Mouse (Mus musculus) lung, postnatal 0 days (tissue): Measurements from ENCODE around the gene Ogdhl. TPM values are rescaled to one million over a fixed set of nuclear protein-coding genes. Genes with fewer than 3 reads are reported as not detected.
"Not testable (repeated sequence)": the region's sequence is repeated elsewhere in the genome, so short reads cannot be mapped to it uniquely, and the experiment has no call there.

Experiments
- ATAC-seq: fragments of 200-750 bp; cut with Nextera tagmentation; 2 replicates; pipeline ENCODE4 v1.8.0; 2017; ENCODE audit warnings: moderate library complexity
- DNase-seq: peaks from one replicate; pipeline ENCODE4 v3.0.0-alpha.2; 2016; ENCODE audit warnings: low spot score
- H3K27ac ChIP-seq: fragments of 300-500 bp; sonication (generic); 2 replicates; pipeline ENCODE4 v1.5.1; 2014; ENCODE audit warnings: antibody characterized with exemption, mild to moderate bottlenecking, low read length, mixed read lengths
- H3K27me3 ChIP-seq: fragments of 300-500 bp; sonication (generic); replicated peaks from 2 replicates; pipeline ENCODE4 v1.6.1; 2014; ENCODE audit warnings: low read length, mixed read lengths; ENCODE audit not compliant: insufficient read depth
- H3K36me3 ChIP-seq: fragments of 300-500 bp; sonication (generic); 2 replicates; pipeline ENCODE4 v1.6.1; 2014; ENCODE audit warnings: low read length, mixed read lengths; ENCODE audit not compliant: insufficient read depth
- H3K4me1 ChIP-seq: fragments of 300-500 bp; sonication (generic); 2 replicates; pipeline ENCODE4 v1.6.1; 2014; ENCODE audit warnings: antibody characterized with exemption, low read depth, low read length, mixed read lengths; ENCODE audit not compliant: insufficient read depth
- H3K4me2 ChIP-seq: fragments of 300-500 bp; sonication (generic); replicated peaks from 2 replicates; pipeline ENCODE4 v1.6.1; 2014; ENCODE audit warnings: low read depth, mild to moderate bottlenecking, low read length, moderate library complexity, mixed read lengths
- H3K4me3 ChIP-seq: fragments of 300-500 bp; sonication (generic); 2 replicates; pipeline ENCODE4 v1.5.1; 2014; ENCODE audit warnings: low read depth, low read length
- H3K9ac ChIP-seq: fragments of 300-500 bp; sonication (generic); replicated peaks from 2 replicates; pipeline ENCODE4 v1.6.1; 2014; ENCODE audit warnings: low read depth, mild to moderate bottlenecking
- H3K9me3 ChIP-seq: fragments of 300-500 bp; sonication (generic); 2 replicates; pipeline ENCODE4 v1.6.1; 2016; ENCODE audit warnings: low read length, mixed read lengths
- CTCF ChIP-seq: IDR thresholded peaks from 2 replicates; pipeline ENCODE4 v1.5.1; 2016; ENCODE audit warnings: antibody characterized with exemption, mild to moderate bottlenecking
- EP300 ChIP-seq: IDR thresholded peaks from 2 replicates; pipeline ENCODE4 v1.6.1; 2016; ENCODE audit warnings: antibody characterized with exemption, mild to moderate bottlenecking, control low read depth
- WGBS: fragments of 180-500 bp; shearing (Covaris S2); extraction: QIAGEN DNeasy Blood & Tissue Kit; methylation state at CpG from one replicate; pipeline ENCODE4 v1.1.7; 2014; 5-methylcytosine and 5-hydroxymethylcytosine counted together
- polyA plus RNA-seq: library from polyadenylated mRNA; unstranded; fragments of >200 nt; fragmentation: Nextera tagmentation; extraction: Ambion mirVana; gene quantifications from 2 replicates; pipeline ENCODE4 v1.2.1, GENCODE M21; 2015

Gene Ogdhl
- polyA plus RNA-seq, 1 experiment from 2014 or later: 1.1 TPM

- H3K9me3 ChIP-seq: no peaks in the 10 kb centered on the region
- no peak for DNase-seq
- H3K9ac ChIP-seq: no peak overlapping the region
- H3K4me1 ChIP-seq: no peaks in the 10 kb centered on the region
- no peak overlapping the region for H3K27ac ChIP-seq
- no peak for TF ChIP-seq EP300
- no peak for TF ChIP-seq CTCF
- no peak for ATAC-seq
- H3K36me3 ChIP-seq: no peaks in the 10 kb centered on the region
- H3K4me2 ChIP-seq: no peak overlapping the region
- 99% methylated on average over 7 of the region's 7 CpGs for WGBS
- H3K27me3 ChIP-seq: no peaks in the 10 kb centered on the region
- H3K4me3 ChIP-seq: no peak overlapping the region
Observed at GRCm38 (mm10) chr14:32341823-32342222, 20.0 kb downstream of the Ogdhl start.

GRCm38 (mm10) chr14:32344176-32344575 lies 22.4 kb downstream of the Ogdhl start:
- no peaks in the 10 kb centered on the region for H3K27me3 ChIP-seq
- DNase-seq: no peak
- no peak overlapping the region for H3K4me2 ChIP-seq
- no peak for ATAC-seq
- no peak overlapping the region for H3K9ac ChIP-seq
- TF ChIP-seq CTCF (no peak), EP300 (no peak)
- H3K4me3 ChIP-seq: no peak overlapping the region
- H3K36me3 ChIP-seq: no peaks in the 10 kb centered on the region
- no peaks in the 10 kb centered on the region for H3K9me3 ChIP-seq
- no peak overlapping the region for H3K27ac ChIP-seq
- no peaks in the 10 kb centered on the region for H3K4me1 ChIP-seq
- 91% methylated on average over 7 of the region's 7 CpGs for WGBS

GRCm38 (mm10) chr14:32344694-32345093 lies 22.9 kb downstream of the Ogdhl start:
- H3K9ac ChIP-seq: no peak overlapping the region
- no peak for ATAC-seq
- no peak overlapping the region for H3K4me2 ChIP-seq
- H3K4me3 ChIP-seq: no peak overlapping the region
- no peaks in the 10 kb centered on the region for H3K36me3 ChIP-seq
- H3K27me3 ChIP-seq: no peaks in the 10 kb centered on the region
- no peak overlapping the region for H3K27ac ChIP-seq
- no peak for TF ChIP-seq EP300
- no peak for TF ChIP-seq CTCF
- WGBS: 75% methylated on average over 8 of the region's 10 CpGs
- H3K4me1 ChIP-seq: no peaks in the 10 kb centered on the region
- no peak for DNase-seq
- no peaks in the 10 kb centered on the region for H3K9me3 ChIP-seq

- Histone ChIP-seq H3K27me3 (no peaks in the 10 kb centered on the region), H3K4me3 (no peak overlapping the region), H3K4me2 (no peak overlapping the region), H3K36me3 (no peaks in the 10 kb centered on the region), H3K9ac (no peak overlapping the region), H3K4me1 (no peaks in the 10 kb centered on the region), H3K9me3 (no peaks in the 10 kb centered on the region), H3K27ac (no peak overlapping the region)
- TF ChIP-seq EP300 (no peak), CTCF (no peak)
- no peak for ATAC-seq
- WGBS: 89% methylated on average over 9 of the region's 9 CpGs
- no peak for DNase-seq
Observed at GRCm38 (mm10) chr14:32347307-32347706, 25.5 kb downstream of the Ogdhl start.

- 27% methylated on average over 6 of the region's 6 CpGs for WGBS
Observed at GRCm38 (mm10) chr14:32351181-32351920, 29.5 kb downstream of the Ogdhl start.

GRCm38 (mm10) chr14:32364359-32364758 lies 42.5 kb downstream of the Ogdhl start:
- no peaks in the 10 kb centered on the region for H3K4me1 ChIP-seq
- ATAC-seq (no peak), DNase-seq (no peak)
- 46% methylated on average over 7 of the region's 7 CpGs for WGBS
- no peak overlapping the region for H3K9ac ChIP-seq
- H3K9me3 ChIP-seq: no peaks in the 10 kb centered on the region
- no peak overlapping the region for H3K4me3 ChIP-seq
- H3K4me2 ChIP-seq: no peak overlapping the region
- H3K27me3 ChIP-seq: no peaks in the 10 kb centered on the region
- H3K36me3 ChIP-seq: no peaks in the 10 kb centered on the region
- no peak overlapping the region for H3K27ac ChIP-seq
- TF ChIP-seq CTCF: no peak
- no peak for TF ChIP-seq EP300

More at GRCm38 (mm10) chr14:32351181-32351920, 29.5 kb downstream of the Ogdhl start:
- not testable (repeated sequence) for H3K9ac ChIP-seq, H3K4me3 ChIP-seq, DNase-seq, H3K4me1 ChIP-seq, H3K9me3 ChIP-seq, ATAC-seq, H3K27me3 ChIP-seq, H3K36me3 ChIP-seq, H3K4me2 ChIP-seq, H3K27ac ChIP-seq
